Mouse (Mus musculus) brain, embryonic 14.5 days (tissue): ENCODE measurements around the gene Rgs17. TPM values are rescaled to one million over a fixed set of nuclear protein-coding genes. Genes with fewer than 3 reads are reported as not detected.

Experiments
- DNase-seq: peaks from one replicate; pipeline ENCODE4 v3.0.0-alpha.2; 2011; ENCODE audit warnings: low read depth
- CTCF ChIP-seq: fragments of 200-500 bp; IDR thresholded peaks from 2 replicates; pipeline ENCODE4 v1.5.1; 2012; ENCODE audit warnings: inconsistent platforms, mild to moderate bottlenecking, moderate library complexity, borderline replicate concordance; ENCODE audit not compliant: insufficient read depth, insufficient read length; ENCODE audit errors: extremely low read depth
- POLR2A ChIP-seq: fragments of 200-500 bp; IDR thresholded peaks from 2 replicates; pipeline ENCODE4 v1.6.1; 2012; ENCODE audit warnings: mild to moderate bottlenecking, inconsistent platforms, borderline replicate concordance; ENCODE audit not compliant: poor library complexity, insufficient read depth, insufficient read length, severe bottlenecking; ENCODE audit errors: extremely low read depth
- polyA plus RNA-seq: library from polyadenylated mRNA; depleted of rRNA; stranded (reverse); fragments of >200 nt; gene quantifications from 2 replicates; pipeline ENCODE4 v1.2.3, GENCODE M21; 2012

The Rgs17 gene
- polyA plus RNA-seq, 1 experiment: 11.1 TPM

GRCm38 (mm10) chr10:5867981-5868552, 54.1 kb downstream of the Rgs17 start:
- TF ChIP-seq CTCF: no peak
- TF ChIP-seq POLR2A: no peak
- DNase-seq: peak; percentile 76

- DNase-seq: peak; percentile 45
- TF ChIP-seq POLR2A (no peak), CTCF (peak; percentile 19; the same call in 1 of the 2 replicates)
These were observed 56.2 kb downstream of the Rgs17 start for GRCm38 (mm10) chr10:5865996-5866395.

DNA sequence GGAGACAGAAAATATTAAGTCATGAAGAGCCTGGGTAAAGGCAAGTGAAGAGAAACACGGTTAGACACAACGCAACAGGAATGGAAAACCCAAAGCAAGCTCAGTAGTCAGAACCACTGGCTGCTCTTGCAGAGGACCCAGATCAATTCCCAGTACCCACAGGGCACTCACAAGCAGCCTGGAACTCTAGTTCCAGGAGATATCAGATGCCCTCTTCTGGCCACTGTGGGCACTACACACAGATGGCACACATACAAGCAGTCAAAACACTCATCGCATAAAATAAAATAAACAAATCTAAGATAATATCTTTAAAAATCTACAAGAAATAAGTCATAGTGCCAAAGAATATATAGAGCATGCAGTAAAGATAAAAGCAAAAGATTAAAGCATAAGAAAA, 59.5 kb downstream of the Rgs17 start:
- TF ChIP-seq CTCF (peak; percentile 12; the same call in 1 of the 2 replicates), POLR2A (no peak)
- DNase-seq: no peak

- no peak for DNase-seq
- TF ChIP-seq POLR2A: no peak
- TF ChIP-seq CTCF: no peak
These were observed 61.4 kb downstream of the Rgs17 start for GRCm38 (mm10) chr10:5860849-5861248.

- TF ChIP-seq POLR2A: no peak
- TF ChIP-seq CTCF: peak; percentile 47; the same call in 1 of the 2 replicates
- DNase-seq: no peak
These were observed 62.5 kb downstream of the Rgs17 start for GRCm38 (mm10) chr10:5859729-5860128.

DNA sequence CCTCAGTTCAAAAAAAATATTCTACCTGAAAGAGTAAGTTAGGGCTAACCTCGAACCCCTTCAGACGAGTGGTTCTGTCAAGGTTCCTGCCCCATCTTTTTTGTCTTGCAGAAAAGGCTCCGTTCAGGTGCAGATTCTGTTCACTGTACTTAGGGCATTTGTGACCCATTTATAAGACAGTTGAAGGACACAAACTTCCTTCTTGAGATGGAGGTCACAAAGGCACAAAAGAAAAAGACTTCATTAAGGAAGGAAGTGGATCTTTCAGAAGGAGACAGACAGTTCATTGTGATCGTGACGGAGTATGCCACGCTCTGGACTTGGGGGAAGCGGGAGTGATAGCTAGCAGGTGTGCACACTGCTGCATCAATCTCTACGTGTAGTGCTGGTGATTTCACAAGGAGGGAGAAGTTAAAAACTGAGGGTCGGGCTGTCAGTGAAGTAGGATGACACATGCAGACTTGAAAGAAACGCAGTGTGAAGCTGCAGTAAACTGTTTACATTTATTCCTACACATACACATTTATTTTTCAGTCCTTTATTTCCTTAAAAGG, 64.1 kb downstream of the Rgs17 start:
- TF ChIP-seq CTCF: no peak
- TF ChIP-seq POLR2A: no peak
- no peak for DNase-seq

- TF ChIP-seq POLR2A (no peak), CTCF (no peak)
- no peak for DNase-seq
These were observed 68.8 kb downstream of the Rgs17 start for GRCm38 (mm10) chr10:5853290-5853868.

- TF ChIP-seq POLR2A (no peak), CTCF (no peak)
- DNase-seq: peak; percentile 70
These were observed 75.3 kb downstream of the Rgs17 start for GRCm38 (mm10) chr10:5846939-5847338.

DNA sequence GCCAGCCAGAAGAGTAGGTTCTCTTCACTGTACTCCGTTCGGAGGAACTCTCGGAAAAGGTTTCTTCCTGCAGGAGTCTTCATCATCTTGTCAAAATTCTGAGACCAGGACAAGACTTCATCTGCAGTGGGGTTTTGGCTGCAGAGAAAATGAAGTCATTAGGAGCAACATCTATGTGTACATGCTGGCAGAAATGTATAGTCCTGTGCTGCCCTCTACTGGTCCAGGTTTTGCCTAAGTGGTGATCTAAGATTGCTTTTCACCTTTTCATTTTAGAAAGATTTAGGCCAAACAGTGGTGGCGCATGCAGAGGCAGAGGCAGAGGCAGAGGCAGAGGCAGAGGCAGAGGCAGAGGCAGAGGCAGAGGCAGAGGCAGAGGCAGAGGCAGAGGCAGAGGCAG, 80.8 kb downstream of the Rgs17 start:
- TF ChIP-seq POLR2A: no peak
- TF ChIP-seq CTCF: peak; percentile 50; the same call in 1 of the 2 replicates
- DNase-seq: peak; percentile 83

GRCm38 (mm10) chr10:5826336-5827025, 95.7 kb downstream of the Rgs17 start:
- DNase-seq: no peak
- TF ChIP-seq POLR2A (no peak), CTCF (no peak)

GRCm38 (mm10) chr10:5824779-5825178, 97.4 kb downstream of the Rgs17 start:
- TF ChIP-seq CTCF: peak; percentile 30; the same call in 1 of the 2 replicates
- TF ChIP-seq POLR2A: no peak
- DNase-seq: peak; percentile 76
